Mouse (Mus musculus) stomach, embryonic 16.5 days (tissue): ENCODE results near the gene Farp1. TPM values are rescaled to one million over a fixed set of nuclear protein-coding genes. Genes with fewer than 3 reads are reported as not detected.

ENCODE experiments used
- ATAC-seq: fragments of 200-750 bp; cut with Nextera tagmentation; 2 replicates; pipeline ENCODE4 v1.8.0; 2017; ENCODE audit warnings: moderate number of reproducible peaks, moderate TSS enrichment; ENCODE audit not compliant: insufficient read depth, low FRiP score
- H3K27ac ChIP-seq: fragments of 300-500 bp; sonication (generic); 2 replicates; pipeline ENCODE4 v1.5.1; 2014; ENCODE audit warnings: low read length
- H3K27me3 ChIP-seq: fragments of 300-500 bp; sonication (generic); 2 replicates; pipeline ENCODE4 v1.6.1; 2014; ENCODE audit warnings: low read length, control low read depth, mixed read lengths; ENCODE audit not compliant: control insufficient read depth, insufficient read depth
- H3K36me3 ChIP-seq: fragments of 300-500 bp; sonication (generic); 2 replicates; pipeline ENCODE4 v1.6.1; 2014; ENCODE audit warnings: low read length; ENCODE audit not compliant: control insufficient read depth, insufficient read depth
- H3K4me1 ChIP-seq: fragments of 300-500 bp; sonication (generic); 2 replicates; pipeline ENCODE4 v1.6.1; 2014; ENCODE audit warnings: low read length, control low read depth, mixed read lengths; ENCODE audit not compliant: control insufficient read depth, insufficient read depth
- H3K4me2 ChIP-seq: fragments of 300-500 bp; sonication (generic); 2 replicates; pipeline ENCODE4 v1.6.1; 2014; ENCODE audit warnings: low read depth, low read length, mixed read lengths
- H3K4me3 ChIP-seq: fragments of 300-500 bp; sonication (generic); replicated peaks from 2 replicates; pipeline ENCODE4 v1.5.1; 2014; ENCODE audit warnings: mild to moderate bottlenecking, low read length
- H3K9ac ChIP-seq: fragments of 300-500 bp; sonication (generic); 2 replicates; pipeline ENCODE4 v1.6.1; 2014; ENCODE audit warnings: low read length
- H3K9me3 ChIP-seq: fragments of 300-500 bp; sonication (generic); replicated peaks from 2 replicates; pipeline ENCODE4 v1.6.1; 2016; ENCODE audit warnings: low read length, control low read depth; ENCODE audit not compliant: control insufficient read depth
- WGBS: fragments of 180-500 bp; shearing (Covaris S2); extraction: QIAGEN DNeasy Blood & Tissue Kit; methylation state at CpG from one replicate; pipeline ENCODE4 v1.1.7; 2014; 5-methylcytosine and 5-hydroxymethylcytosine counted together
- polyA plus RNA-seq: library from polyadenylated mRNA; unstranded; fragments of >200 nt; fragmentation: Nextera tagmentation; extraction: Ambion mirVana; gene quantifications from 2 replicates; pipeline ENCODE4 v1.2.1, GENCODE M21; 2015

Farp1 gene
- polyA plus RNA-seq, 1 experiment from 2014 or later = 15.2 TPM

DNA sequence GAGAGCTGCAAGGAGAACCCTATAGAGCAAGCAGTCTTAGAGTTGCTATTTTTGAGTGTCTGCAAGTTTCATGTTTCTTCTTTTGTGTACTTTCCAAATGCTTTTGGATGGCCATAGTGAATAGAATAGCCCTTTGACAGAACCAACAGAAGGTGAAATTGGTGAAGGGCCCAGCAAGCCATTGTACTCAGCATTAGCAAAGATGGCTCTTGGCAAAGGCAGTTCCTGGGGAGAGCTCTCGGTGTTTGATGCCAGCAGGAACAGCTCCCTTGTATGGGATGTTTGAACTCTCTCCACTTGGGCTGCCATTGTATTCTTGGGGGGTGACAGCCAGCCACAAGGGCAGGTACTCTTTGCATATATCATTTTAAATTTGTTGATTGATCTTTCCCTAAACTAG, 29.7 kb downstream of the Farp1 start:
- ATAC-seq = no peak
- WGBS = 77% methylated on average over 1 of the region's 1 CpGs
- no peaks in the 10 kb centered on the region for H3K36me3 ChIP-seq
- no peaks in the 10 kb centered on the region for H3K9me3 ChIP-seq
- H3K27ac ChIP-seq = no peak overlapping the region
- H3K4me3 ChIP-seq = no peak overlapping the region
- H3K9ac ChIP-seq = no peak overlapping the region
- peaks cover 24% of the 10 kb centered on the region for H3K4me1 ChIP-seq
- H3K4me2 ChIP-seq = no peak overlapping the region
- H3K27me3 ChIP-seq = no peaks in the 10 kb centered on the region

DNA sequence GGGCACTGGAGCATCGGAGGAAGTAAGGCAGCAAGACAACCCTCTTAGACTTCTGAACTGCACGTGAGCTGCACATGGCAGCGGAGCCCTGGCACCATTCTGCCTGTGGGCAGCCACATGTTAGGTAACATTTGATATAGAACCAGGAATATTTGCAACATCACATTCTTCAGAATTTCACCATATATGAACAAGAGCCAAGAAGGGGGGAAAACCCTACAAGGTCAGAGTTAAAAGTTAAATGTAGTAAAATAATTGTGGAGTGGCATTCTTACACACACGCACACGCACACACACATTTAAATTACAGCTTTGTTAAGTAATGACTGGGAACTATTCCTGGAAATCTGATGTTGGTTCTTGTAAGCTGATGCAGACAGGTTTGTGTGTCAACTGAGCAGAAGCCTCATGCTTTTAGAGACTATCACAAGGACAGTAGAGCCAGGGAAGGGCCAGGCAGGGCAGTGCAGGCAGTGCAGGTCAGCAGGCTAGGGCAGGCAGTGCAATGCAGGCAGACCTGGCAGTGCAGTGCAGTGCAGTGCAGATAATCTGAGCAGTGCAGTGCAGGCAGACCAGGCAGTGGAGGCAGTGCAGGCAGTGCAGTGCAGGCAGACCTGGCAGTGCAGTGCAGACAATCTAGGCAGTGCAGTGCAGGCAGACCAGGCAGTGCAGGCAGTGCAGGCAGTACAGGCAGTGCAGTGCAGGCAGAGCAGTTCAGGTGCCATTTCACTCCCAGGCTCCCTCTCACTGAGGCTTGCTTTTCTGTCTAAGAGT, 38.3 kb downstream of the Farp1 start:
- no peaks in the 10 kb centered on the region for H3K9me3 ChIP-seq
- no peak overlapping the region for H3K27ac ChIP-seq
- no peak overlapping the region for H3K4me3 ChIP-seq
- no peak overlapping the region for H3K4me2 ChIP-seq
- H3K36me3 ChIP-seq = peaks cover 9% of the 10 kb centered on the region; the same call in 1 of the 2 replicates
- 92% methylated on average over 5 of the region's 5 CpGs for WGBS
- ATAC-seq = peak; percentile 33; the same call in 1 of the 2 replicates
- H3K9ac ChIP-seq = no peak overlapping the region
- no peaks in the 10 kb centered on the region for H3K4me1 ChIP-seq
- H3K27me3 ChIP-seq = no peaks in the 10 kb centered on the region

DNA sequence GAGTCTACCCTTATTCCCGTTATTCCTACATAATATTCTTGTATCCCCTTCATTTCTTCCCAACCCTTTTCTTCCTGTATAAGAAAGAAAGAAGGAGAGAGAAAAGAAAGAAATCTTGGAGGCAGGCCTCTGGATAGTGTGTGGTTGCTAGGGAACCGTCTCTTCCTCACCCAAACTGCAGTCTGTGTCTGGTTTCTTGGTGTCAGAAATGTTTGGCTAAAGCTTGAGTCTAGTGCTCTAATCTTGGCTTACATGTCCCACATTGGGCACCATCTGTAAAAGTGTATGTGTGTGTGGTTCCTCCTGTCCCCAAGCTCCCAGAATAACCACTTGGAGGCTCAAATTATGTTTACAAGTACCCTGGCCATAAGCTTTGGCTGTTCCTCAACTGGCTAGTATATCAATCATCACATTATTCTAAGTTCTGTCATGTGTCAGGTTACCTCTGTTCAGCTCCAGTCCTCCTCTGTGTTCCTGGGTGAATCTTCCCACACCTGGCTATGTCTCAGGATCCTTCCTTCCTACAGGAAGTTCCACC, 39.3 kb downstream of the Farp1 start:
- H3K9me3 ChIP-seq = no peaks in the 10 kb centered on the region
- H3K36me3 ChIP-seq = peaks cover 9% of the 10 kb centered on the region; the same call in 1 of the 2 replicates
- no peak overlapping the region for H3K27ac ChIP-seq
- 87% methylated on average over 2 of the region's 2 CpGs for WGBS
- H3K4me1 ChIP-seq = no peaks in the 10 kb centered on the region
- no peaks in the 10 kb centered on the region for H3K27me3 ChIP-seq
- no peak overlapping the region for H3K4me3 ChIP-seq
- no peak for ATAC-seq
- no peak overlapping the region for H3K9ac ChIP-seq
- H3K4me2 ChIP-seq = no peak overlapping the region

DNA sequence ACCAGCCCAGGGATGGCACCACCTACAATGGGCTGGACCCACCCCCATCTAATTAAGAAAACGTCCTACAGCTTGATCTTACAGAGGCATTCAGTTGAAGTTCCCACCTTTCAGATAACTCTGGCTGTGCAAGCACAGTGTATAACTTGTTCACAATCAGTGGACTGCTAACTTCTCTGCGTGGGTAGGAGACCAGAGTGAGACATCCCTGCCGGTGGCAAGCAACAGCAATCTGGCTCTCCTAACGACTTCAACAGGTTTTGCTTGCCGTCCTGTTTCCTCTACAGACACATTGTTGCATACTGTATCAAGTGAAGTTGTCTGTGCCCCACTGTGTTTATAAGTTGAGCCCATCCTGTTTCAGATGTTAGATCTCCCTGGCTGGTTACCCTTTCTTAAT, 45.7 kb downstream of the Farp1 start:
- Histone ChIP-seq H3K9me3 (no peaks in the 10 kb centered on the region), H3K4me1 (peaks cover 11% of the 10 kb centered on the region), H3K36me3 (peaks cover 3% of the 10 kb centered on the region; the same call in 1 of the 2 replicates), H3K4me2 (no peak overlapping the region), H3K4me3 (no peak overlapping the region), H3K27me3 (no peaks in the 10 kb centered on the region), H3K27ac (no peak overlapping the region), H3K9ac (no peak overlapping the region)
- ATAC-seq = no peak
- WGBS = 83% methylated on average over 5 of the region's 5 CpGs

DNA sequence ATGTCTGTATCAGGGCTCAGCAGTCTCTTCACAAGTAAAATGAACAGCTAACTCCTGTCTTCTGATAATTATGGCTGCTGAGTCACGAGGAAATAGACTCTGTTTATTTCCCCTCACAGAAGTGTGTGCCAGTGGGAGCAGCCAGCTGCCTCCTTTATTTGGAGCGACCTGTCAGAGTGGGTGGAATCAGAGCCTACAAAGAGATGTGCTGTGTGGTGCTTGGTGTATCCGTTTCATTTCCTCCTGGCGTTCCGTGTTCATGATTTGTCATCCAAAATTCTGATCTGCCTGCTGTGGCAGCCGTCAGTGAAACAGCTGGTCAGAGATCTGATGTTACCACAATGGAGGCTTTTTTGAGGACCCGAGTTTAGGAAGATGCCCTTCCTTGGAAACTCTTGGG, 47.3 kb downstream of the Farp1 start:
- Histone ChIP-seq H3K36me3 (peaks cover 3% of the 10 kb centered on the region; the same call in 1 of the 2 replicates), H3K9ac (no peak overlapping the region), H3K27me3 (no peaks in the 10 kb centered on the region), H3K27ac (peak overlapping the region; percentile 25; the same call in 1 of the 2 replicates), H3K4me2 (no peak overlapping the region), H3K9me3 (no peaks in the 10 kb centered on the region), H3K4me3 (no peak overlapping the region), H3K4me1 (peaks cover 11% of the 10 kb centered on the region)
- 33% methylated on average over 7 of the region's 7 CpGs for WGBS
- ATAC-seq = peak; percentile 64; the same call in 1 of the 2 replicates

DNA sequence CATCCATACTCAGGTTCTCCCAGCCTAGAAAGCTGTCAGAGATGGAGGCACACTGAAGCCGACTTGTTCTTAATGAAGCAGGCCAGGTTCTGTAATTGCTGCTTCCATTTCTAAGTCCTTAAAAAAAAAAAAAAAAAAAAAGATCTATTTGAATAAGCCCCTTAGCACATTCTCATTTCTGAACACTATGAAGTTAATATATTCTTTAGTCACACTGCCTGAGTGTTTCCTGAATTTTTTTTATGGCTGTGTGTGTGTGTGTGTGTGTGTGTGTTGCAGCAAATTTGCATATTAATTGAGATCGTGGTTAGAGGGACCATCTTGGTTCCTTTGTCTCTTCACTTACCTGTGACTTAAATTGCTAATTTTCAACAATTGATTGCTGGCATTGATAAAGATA, 47.8 kb downstream of the Farp1 start:
- Histone ChIP-seq H3K9ac (no peak overlapping the region), H3K36me3 (peaks cover 1% of the 10 kb centered on the region; the same call in 1 of the 2 replicates), H3K4me3 (no peak overlapping the region), H3K27ac (peak overlapping the region; percentile 25; the same call in 1 of the 2 replicates), H3K4me1 (peaks cover 11% of the 10 kb centered on the region), H3K27me3 (no peaks in the 10 kb centered on the region), H3K4me2 (no peak overlapping the region), H3K9me3 (no peaks in the 10 kb centered on the region)
- no peak for ATAC-seq
- 62% methylated on average over 2 of the region's 2 CpGs for WGBS

DNA sequence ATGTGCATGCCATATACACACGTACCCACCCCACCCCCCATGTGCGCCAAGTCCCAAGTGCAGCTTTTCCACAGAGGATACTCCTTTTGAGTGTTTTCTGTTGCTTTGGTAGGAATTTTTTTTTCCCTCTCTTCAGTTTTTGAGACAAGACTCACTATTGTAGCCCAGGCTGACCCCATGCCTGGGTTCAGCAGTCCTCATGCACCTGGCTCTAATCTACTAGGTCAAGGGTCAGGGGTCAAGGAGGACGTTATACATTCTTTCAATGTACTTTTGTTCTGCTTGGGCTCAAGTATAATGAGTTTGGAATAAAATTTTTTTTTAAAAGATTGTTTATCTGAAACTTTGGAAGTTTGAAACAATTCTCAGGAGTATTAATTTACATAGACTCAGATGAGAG, 48.4 kb downstream of the Farp1 start:
- Histone ChIP-seq H3K27ac (no peak overlapping the region), H3K36me3 (no peaks in the 10 kb centered on the region), H3K9ac (no peak overlapping the region), H3K9me3 (no peaks in the 10 kb centered on the region), H3K4me1 (peaks cover 11% of the 10 kb centered on the region), H3K4me3 (no peak overlapping the region), H3K27me3 (no peaks in the 10 kb centered on the region), H3K4me2 (no peak overlapping the region)
- WGBS = 72% methylated on average over 3 of the region's 3 CpGs
- ATAC-seq = no peak

DNA sequence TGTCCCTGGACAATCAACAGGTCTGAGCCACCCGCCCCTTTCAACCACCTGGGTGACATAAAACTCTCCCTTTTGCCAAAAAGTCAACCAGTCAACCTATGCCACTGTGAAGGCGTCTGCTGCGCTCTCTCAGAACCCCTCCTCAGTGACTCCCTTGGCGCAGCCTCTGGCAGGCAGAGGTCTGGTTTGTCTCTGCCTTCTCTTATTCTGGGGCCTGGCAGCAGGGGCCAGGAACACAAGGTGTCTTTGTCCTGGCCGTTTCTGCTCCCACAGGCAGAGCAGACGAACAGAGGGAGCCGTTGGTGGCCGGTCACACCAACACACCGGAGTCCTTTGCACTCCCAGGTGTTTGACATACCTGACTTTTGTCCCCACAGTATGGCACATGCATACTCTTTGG, 57.5 kb downstream of the Farp1 start:
- no peak overlapping the region for H3K4me2 ChIP-seq

DNA sequence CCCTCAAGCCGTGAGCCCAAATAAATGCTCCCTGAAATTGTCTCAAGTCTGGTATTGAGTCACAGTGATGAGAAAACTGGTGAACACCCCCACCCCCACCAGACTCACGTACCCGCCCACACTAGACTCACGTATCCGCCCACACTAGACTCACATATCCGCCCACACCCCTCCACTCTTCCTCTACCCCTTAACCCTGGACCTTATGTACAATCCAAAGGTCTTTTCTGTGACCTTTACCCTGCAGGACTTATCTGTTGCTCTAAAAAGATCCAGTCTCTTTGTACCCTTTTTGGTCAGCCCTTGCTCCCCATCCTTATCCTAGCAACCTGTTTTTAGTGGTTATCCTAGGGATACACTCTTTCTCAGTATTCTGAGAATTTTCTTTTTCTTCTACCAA, 58.9 kb downstream of the Farp1 start:
- Histone ChIP-seq H3K4me3 (no peak overlapping the region), H3K9me3 (peaks cover 5% of the 10 kb centered on the region; the same call in 1 of the 2 replicates), H3K4me2 (no peak overlapping the region), H3K36me3 (peaks cover 6% of the 10 kb centered on the region; the same call in 1 of the 2 replicates), H3K27ac (no peak overlapping the region), H3K27me3 (no peaks in the 10 kb centered on the region), H3K4me1 (peaks cover 3% of the 10 kb centered on the region; the same call in 1 of the 2 replicates), H3K9ac (no peak overlapping the region)
- no peak for ATAC-seq
- WGBS = 79% methylated on average over 6 of the region's 6 CpGs

More for the DNA sequence above, 57.5 kb downstream of the Farp1 start:
- ATAC-seq = peak; percentile 38; the same call in 1 of the 2 replicates
- H3K27ac ChIP-seq = no peak overlapping the region
- H3K9ac ChIP-seq = no peak overlapping the region
- no peaks in the 10 kb centered on the region for H3K27me3 ChIP-seq
- H3K36me3 ChIP-seq = peaks cover 6% of the 10 kb centered on the region; the same call in 1 of the 2 replicates
- 0 out of 2 replicates have a peak, but pooled peaks cover 2% of the 10 kb centered on the region for H3K4me1 ChIP-seq
- peaks cover 9% of the 10 kb centered on the region; the same call in 1 of the 2 replicates for H3K9me3 ChIP-seq
- H3K4me3 ChIP-seq = no peak overlapping the region
- 67% methylated on average over 9 of the region's 9 CpGs for WGBS
